Mouse (Mus musculus) heart, adult 10 weeks (tissue): ENCODE results near the gene Slc39a7. TPM values are rescaled to one million over a fixed set of nuclear protein-coding genes. Genes with fewer than 3 reads are reported as not detected.

ENCODE experiments used
- polyA plus RNA-seq: library from polyadenylated mRNA; stranded (reverse); fragments of 350-450 nt; fragmentation: Illumina TruSeq; extraction: RNeasy Lipid Tissue Mini Kit (QIAGEN cat#74804); gene quantifications from one replicate; pipeline ENCODE4 v1.2.3, GENCODE M21; 2014; ENCODE audit warnings: low read depth, low replicate concordance

The Slc39a7 gene
- 68.0 TPM for polyA plus RNA-seq

DNA sequence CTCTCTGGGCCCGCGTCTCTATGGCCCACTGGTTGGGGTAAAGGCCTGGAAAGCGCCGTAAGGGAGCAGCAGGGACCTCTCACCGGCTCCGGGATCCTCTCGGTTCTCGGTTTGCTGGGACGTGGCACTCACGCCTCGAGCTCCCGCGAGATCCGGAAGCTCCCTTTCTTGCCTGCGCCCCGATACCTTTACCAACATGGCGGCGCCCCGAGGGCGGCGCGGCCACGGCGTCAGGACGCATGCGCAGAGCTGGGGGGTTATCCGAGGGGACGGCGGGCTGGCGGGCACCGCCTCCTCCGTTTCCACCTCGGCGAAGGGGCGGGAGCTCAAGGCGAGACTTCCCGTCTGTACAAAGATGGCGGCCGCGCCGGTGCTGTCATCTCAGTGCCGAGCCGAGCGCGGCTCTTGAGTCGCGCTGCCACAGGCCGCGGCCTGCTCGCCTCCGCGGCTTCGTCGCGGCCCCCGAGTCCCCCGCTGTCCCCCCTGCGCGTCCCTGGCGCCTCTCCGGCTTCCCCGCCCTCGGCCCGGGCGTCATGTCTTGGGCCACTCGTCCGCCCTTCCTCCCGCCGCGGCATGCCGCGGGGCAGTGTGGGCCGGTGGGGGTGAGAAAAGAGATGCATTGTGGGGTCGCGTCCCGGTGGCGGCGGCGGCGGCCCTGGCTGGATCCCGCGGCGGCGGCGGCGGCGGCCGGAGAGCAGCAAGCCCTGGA, at the start of gene Slc39a7, which contains the start of gene Rxrb:
Gene Slc39a7, minus strand, starts transcription at position 218 of the 709 bp plus-strand sequence.
Gene Rxrb, plus strand, starts transcription at position 348 of the 709 bp plus-strand sequence.

DNA sequence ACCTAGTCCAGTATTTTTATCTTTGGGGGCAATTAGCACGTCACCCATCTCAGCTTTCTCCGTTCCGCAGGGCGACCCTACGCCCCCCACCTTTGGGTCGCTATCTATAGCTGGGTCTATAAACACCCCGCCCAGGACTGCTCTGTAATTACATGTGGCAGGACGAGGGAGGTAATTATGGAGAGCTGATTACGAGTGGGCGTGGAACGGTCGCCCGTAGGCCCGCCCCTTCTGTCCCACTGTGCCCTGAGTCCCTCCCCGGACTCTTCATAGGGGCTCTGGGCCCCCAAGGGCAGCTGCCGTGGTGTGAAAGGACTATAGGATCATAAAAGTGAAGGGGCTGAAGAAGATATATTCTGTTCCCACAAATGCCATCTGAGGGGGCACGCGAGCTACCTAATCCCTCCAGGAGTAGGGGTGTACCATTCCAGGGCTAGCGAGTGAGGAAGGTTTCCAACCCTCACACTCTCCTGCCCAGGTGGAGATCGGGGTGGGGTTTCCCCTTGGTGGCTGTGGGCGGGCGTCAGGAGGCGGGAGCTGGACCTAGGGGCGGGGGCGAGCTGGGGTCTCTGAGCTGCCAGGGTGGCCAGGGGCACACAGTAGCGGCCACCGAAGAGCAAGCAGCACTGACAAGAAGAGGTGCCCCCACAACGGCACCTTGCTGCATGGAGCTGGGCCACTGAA, 7.5 kb upstream of the Slc39a7 start, which contains the start of gene Col11a2:
Gene Col11a2, plus strand, starts transcription at position 560 of the 684 bp plus-strand sequence.

GRCm38 (mm10) chr17:34027656-34028223, 3.7 kb downstream of the Slc39a7 start, which contains the start of gene H2-Ke6:
TSS of gene H2-Ke6 (minus strand) at chr17:34028060.

DNA sequence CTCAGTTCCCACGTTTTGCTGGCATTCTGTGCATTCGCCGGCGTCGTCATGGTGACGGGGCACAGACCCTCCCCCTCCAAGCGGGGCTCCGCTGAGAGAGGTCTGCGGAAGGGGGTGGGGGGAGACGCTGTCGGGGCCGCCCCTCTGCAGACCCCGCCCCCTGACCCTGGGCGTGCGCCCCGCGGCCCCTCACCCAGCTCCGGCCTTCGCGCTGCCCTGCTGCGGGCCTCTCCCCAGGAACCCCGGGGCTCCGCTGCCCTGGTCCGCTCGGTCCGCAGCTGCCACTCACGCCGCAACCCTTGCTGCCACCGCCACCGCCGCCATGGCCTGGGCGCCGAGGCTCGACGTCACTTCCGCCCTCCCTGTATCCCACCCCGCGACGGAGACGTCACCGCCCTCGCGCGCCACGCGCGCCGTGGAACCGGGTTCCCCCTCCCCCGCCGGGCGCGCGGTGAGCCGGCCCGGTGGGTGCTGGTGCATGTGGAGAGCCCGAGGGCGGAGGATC, 7.1 kb downstream of the Slc39a7 start, which contains the start of gene Ring1:
Gene Ring1, minus strand, starts transcription at position 364 of the 505 bp plus-strand sequence.

DNA sequence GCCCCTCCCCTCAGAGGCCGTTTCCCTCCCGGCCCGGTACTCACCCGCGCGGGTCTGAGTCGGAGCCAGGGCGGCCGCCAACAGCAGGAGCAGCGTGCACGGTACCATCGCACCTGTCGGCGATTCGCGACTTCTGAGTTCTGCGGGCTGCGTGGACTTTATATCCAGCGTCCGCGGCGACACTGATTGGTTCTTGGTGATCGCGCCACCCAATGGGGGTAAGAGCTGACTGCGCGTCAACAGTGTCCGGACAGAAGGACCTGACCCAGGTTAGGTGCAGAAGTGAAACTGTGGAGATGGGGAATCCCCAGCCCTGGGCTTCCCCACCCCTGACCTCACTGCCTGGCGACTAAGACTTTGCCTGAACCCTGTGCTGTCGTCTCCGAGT, 31.3 kb downstream of the Slc39a7 start, which contains the start of gene H2-K1:
Gene H2-K1, minus strand, starts transcription at position 198 of the 388 bp plus-strand sequence.

Other genes starting within 250 kb of the Slc39a7 start
- 10.0 TPM for gene Angptl4, start 249.9 kb downstream of the Slc39a7 start, polyA plus RNA-seq
- 106 TPM for gene Kank3, start 221.2 kb downstream of the Slc39a7 start, polyA plus RNA-seq
- 651 TPM for gene Rps28, start 207.1 kb downstream of the Slc39a7 start, polyA plus RNA-seq
- gene Ndufa7, start 207.1 kb downstream of the Slc39a7 start, polyA plus RNA-seq: 757 TPM
- gene Cd320, start 188.6 kb downstream of the Slc39a7 start, polyA plus RNA-seq: 28.3 TPM
- not detected for gene Gm7029, start 157.8 kb downstream of the Slc39a7 start, polyA plus RNA-seq
- gene Kifc1, start 141.0 kb downstream of the Slc39a7 start, polyA plus RNA-seq: 1.3 TPM
- not detected for gene Platr17, start 126.5 kb downstream of the Slc39a7 start, polyA plus RNA-seq
- 18.3 TPM for gene Daxx, start 122.3 kb downstream of the Slc39a7 start, polyA plus RNA-seq
- 57.6 TPM for gene Tapbp, start 115.8 kb downstream of the Slc39a7 start, polyA plus RNA-seq
- 16.8 TPM for gene Zbtb22, start 115.8 kb downstream of the Slc39a7 start, polyA plus RNA-seq
- gene Rgl2, start 102.1 kb downstream of the Slc39a7 start, polyA plus RNA-seq: 46.9 TPM
- gene Pfdn6, start 91.3 kb downstream of the Slc39a7 start, polyA plus RNA-seq: 93.3 TPM
- 8.0 TPM for gene Wdr46, start 91.0 kb downstream of the Slc39a7 start, polyA plus RNA-seq
- 2.3 TPM for gene B3galt4, start 80.2 kb downstream of the Slc39a7 start, polyA plus RNA-seq
- 36.9 TPM for gene Vps52, start 75.9 kb downstream of the Slc39a7 start, polyA plus RNA-seq
- gene Rps18, start 75.7 kb downstream of the Slc39a7 start, polyA plus RNA-seq: 892 TPM
- gene H2-K1, start 31.3 kb downstream of the Slc39a7 start, polyA plus RNA-seq: 293 TPM
- gene Ring1, start 7.0 kb downstream of the Slc39a7 start, polyA plus RNA-seq: 25.6 TPM
- gene H2-Ke6, start 3.6 kb downstream of the Slc39a7 start, polyA plus RNA-seq: 140 TPM
- gene Rxrb, start 130 bp upstream of the Slc39a7 start, polyA plus RNA-seq: 42.4 TPM
- 1.5 TPM for gene Col11a2, start 7.8 kb upstream of the Slc39a7 start, polyA plus RNA-seq
- gene H2-Oa, start 60.7 kb upstream of the Slc39a7 start, polyA plus RNA-seq: not detected
- 5.4 TPM for gene H2-DMa, start 87.9 kb upstream of the Slc39a7 start, polyA plus RNA-seq
- 78.8 TPM for gene Brd2, start 91.0 kb upstream of the Slc39a7 start, polyA plus RNA-seq
- gene H2-DMb2, start 111.6 kb upstream of the Slc39a7 start, polyA plus RNA-seq: 0.99 TPM
- 2.1 TPM for gene H2-DMb1, start 121.4 kb upstream of the Slc39a7 start, polyA plus RNA-seq
- 7.5 TPM for gene Tap1, start 155.9 kb upstream of the Slc39a7 start, polyA plus RNA-seq
- gene Psmb9, start 156.1 kb upstream of the Slc39a7 start, polyA plus RNA-seq: 9.3 TPM
- gene Psmb8, start 166.0 kb upstream of the Slc39a7 start, polyA plus RNA-seq: 22.3 TPM
- gene Tap2, start 171.8 kb upstream of the Slc39a7 start, polyA plus RNA-seq: 26.4 TPM
- 1.0 TPM for gene H2-Ob, start 207.2 kb upstream of the Slc39a7 start, polyA plus RNA-seq
- gene H2-Ab1, start 226.0 kb upstream of the Slc39a7 start, polyA plus RNA-seq: 29.9 TPM